Mouse (Mus musculus) bone marrow macrophage, adult 2 months (primary cell): ENCODE data around the gene Alg9. TPM values are rescaled to one million over a fixed set of nuclear protein-coding genes. Genes with fewer than 3 reads are reported as not detected.

Source experiments
- H3K27ac ChIP-seq: 2 replicates; pipeline ENCODE4 v1.5.1; 2012; ENCODE audit warnings: low read depth, low read length; ENCODE audit not compliant: insufficient read depth
- H3K4me1 ChIP-seq: 2 replicates; pipeline ENCODE4 v1.6.1; 2012; ENCODE audit warnings: low read length; ENCODE audit not compliant: control insufficient read depth, insufficient read depth
- H3K4me3 ChIP-seq: 2 replicates; pipeline ENCODE4 v1.5.1; 2012; ENCODE audit warnings: mild to moderate bottlenecking, low read length, moderate library complexity; ENCODE audit not compliant: insufficient read depth
- CTCF ChIP-seq: IDR thresholded peaks from 2 replicates; pipeline ENCODE4 v1.5.1; 2012; ENCODE audit warnings: low read depth, mild to moderate bottlenecking, low read length, moderate library complexity
- POLR2A ChIP-seq: IDR thresholded peaks from 2 replicates; pipeline ENCODE4 v1.6.1; 2012; ENCODE audit warnings: mild to moderate bottlenecking, low read depth, low read length, borderline replicate concordance
- polyA plus RNA-seq: library from polyadenylated mRNA; stranded (reverse); fragments of >200 nt; gene quantifications from 2 replicates; pipeline ENCODE4 v1.2.4, GENCODE M21; 2012; ENCODE audit not compliant: missing spikeins, insufficient read depth, insufficient read length

Gene Alg9
- polyA plus RNA-seq, 1 experiment, result 20.0 TPM

DNA sequence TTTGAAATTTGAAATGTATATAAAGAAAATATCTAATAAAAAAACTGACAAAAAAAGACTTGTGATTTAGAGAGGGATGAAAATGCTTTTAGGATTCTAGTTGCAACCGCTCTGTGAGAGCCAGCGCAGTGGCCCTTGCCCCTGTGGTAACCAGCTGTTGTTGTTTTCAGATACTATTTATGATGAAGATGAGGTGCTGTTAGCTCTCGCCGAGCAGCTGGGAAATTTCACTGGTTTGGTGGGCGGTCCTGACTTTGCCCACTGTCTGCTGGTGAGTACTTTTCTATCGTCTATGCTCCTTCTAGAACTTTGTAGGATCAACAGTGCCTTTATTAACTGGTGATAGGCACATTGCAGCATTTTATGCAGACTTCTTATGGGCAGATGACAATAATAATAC, 83.9 kb downstream of the Alg9 start:
- TF ChIP-seq POLR2A (no peak), CTCF (no peak)
- Histone ChIP-seq H3K4me1 (peaks cover 7% of the 10 kb centered on the region), H3K27ac (no peak overlapping the region), H3K4me3 (no peak overlapping the region)

DNA sequence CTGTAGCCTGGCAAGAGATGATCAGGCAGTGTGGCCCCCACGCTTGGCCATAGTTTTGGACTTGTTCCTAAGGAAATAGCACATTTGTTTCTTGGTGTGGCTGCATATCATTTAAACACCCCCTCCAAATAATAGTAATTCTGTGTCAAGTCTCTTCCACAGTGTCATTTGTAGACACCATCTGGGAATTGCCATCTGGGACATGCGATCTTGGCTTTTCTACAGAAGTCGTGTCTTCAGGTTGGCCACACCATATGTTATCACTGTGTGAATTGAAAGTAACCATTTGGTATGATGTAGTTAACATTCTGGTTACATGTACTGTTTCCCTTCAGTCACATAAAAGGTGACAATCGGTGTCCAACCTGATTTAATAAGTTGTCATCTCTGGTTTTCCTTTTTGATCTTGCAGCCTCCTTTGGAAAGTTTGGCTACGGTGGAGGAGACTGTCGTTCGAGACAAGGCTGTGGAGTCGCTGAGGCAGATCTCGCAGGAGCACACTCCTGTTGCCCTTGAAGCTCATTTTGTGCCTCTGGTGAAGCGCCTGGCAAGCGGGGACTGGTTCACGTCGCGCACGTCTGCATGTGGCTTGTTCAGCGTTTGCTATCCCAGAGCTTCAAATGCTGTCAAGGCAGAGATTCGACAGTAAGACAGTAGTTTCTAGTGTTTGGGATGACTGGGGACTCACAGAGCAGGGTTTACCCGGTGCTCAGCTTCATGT, 86.5 kb downstream of the Alg9 start:
- H3K4me3 ChIP-seq, result no peak overlapping the region
- TF ChIP-seq CTCF, result no peak
- no peak for TF ChIP-seq POLR2A

DNA sequence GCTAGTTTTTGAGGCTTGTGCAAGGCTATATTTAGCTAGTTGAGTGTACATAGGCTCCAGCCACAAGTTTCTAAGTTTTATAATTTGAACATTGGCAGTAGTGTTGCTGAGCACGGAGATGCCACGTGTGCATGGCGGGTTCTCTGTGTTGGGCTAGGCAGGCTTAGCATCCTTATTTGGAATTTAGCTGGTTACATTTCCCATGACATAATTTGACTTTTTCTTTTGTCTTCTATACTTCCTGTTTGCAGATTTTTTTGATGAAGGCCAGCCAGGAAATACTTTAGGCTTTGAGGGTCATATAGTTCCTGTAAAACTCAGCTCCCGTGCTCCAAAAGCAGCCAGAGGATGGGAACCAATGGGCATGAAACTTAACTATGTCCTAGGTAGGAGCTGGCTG, 89.0 kb downstream of the Alg9 start:
- Histone ChIP-seq H3K4me1 (peaks cover 4% of the 10 kb centered on the region), H3K4me3 (no peak overlapping the region)
- no peak for TF ChIP-seq POLR2A
- no peak for TF ChIP-seq CTCF

More for the DNA sequence above, 86.5 kb downstream of the Alg9 start:
- no peak overlapping the region for H3K27ac ChIP-seq
- H3K4me1 ChIP-seq, result peaks cover 5% of the 10 kb centered on the region

DNA sequence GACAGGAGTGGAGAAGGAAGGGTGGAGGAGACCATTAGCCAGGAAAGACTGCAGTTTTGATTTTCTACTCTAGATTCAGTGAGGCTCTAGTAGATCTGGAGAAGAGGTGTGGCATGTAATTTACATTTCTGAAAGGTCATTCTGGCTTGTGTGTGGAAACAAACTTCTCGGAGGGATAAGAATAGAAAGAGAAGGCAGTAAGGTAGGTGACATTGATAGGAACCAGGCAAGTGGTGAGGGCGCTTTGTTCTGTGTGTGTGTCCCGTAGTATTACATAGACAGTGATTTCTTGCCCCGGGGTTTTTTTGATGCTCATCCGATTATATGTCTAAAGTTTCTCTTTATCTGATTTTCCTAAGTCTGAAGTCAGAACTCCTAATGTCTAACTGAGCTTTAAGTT, 90.1 kb downstream of the Alg9 start:
- peaks cover 4% of the 10 kb centered on the region for H3K4me1 ChIP-seq
- TF ChIP-seq POLR2A, result no peak
- TF ChIP-seq CTCF, result no peak
- H3K27ac ChIP-seq, result no peak overlapping the region
- no peak overlapping the region for H3K4me3 ChIP-seq

More for the DNA sequence above, 89.0 kb downstream of the Alg9 start:
- H3K27ac ChIP-seq, result no peak overlapping the region

DNA sequence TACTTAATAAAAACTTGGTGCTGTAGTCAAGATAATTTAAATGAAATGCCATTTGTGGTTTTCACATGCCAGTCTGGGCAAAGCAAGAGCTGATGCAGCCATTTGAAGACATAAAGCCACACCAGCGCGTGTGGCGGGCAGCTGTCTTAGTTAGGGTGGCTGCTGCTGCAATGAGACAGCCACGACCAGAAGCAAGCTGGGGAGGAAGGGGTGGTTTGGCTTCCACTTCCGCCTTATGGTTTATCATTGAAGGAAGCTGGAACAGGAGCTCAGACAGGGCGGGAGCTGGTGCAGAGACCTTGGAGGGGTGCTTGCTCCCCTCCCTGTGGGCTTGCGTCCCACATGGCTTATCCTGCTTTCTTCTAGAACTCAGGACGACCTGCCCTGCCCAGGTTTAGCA, 91.0 kb downstream of the Alg9 start:
- Histone ChIP-seq H3K4me3 (no peak overlapping the region), H3K4me1 (peaks cover 4% of the 10 kb centered on the region), H3K27ac (no peak overlapping the region)
- TF ChIP-seq CTCF, result no peak
- no peak for TF ChIP-seq POLR2A

DNA sequence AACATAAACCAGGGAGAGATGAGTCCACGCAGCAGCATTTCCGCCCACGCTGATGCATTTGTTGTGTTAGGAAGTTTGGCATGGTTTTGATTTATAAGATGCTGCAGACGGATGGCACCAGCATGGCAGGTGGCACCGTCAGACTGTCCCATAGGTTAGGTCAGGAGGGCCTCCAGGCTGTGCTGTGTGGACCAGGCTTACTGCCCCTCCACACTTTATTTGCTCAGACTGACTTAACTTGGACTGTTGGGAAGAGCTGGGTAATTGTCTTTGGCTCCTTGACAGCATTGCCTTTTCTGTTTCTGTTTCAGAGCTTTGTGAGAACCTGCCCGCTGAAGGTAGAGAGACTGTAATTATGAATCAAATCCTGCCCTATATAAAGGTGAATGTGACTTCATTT, 92.2 kb downstream of the Alg9 start:
- Histone ChIP-seq H3K27ac (no peak overlapping the region), H3K4me3 (no peak overlapping the region), H3K4me1 (peaks cover 4% of the 10 kb centered on the region)
- TF ChIP-seq POLR2A (no peak), CTCF (no peak)

- TF ChIP-seq POLR2A, result no peak
- TF ChIP-seq CTCF, result no peak
- no peak overlapping the region for H3K27ac ChIP-seq
- peaks cover 4% of the 10 kb centered on the region for H3K4me1 ChIP-seq
- H3K4me3 ChIP-seq, result no peak overlapping the region
These were observed 93.4 kb downstream of the Alg9 start for GRCm38 (mm10) chr9:50868182-50868581.

DNA sequence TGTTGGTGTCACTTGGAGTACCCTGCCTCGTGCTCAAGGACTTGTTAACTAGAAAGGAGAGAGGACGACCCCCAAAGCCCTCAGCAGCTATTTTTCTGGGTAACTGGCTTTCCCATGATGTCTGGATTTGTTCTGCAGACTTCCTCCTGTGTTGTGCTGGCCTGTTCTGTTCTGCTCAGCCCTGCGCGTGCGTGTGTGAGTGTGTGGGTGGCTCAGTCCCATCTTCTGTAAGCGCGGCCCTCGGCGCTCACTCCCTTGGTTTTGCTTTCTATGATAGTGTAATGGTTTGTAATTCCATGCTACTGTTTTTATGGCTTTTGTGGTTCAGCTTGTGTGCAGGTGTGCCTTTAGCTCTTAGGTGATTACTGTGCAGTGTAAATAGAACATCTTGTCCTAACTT, 98.4 kb downstream of the Alg9 start:
- no peak overlapping the region for H3K4me3 ChIP-seq
- no peak overlapping the region for H3K27ac ChIP-seq
- no peaks in the 10 kb centered on the region for H3K4me1 ChIP-seq
- TF ChIP-seq CTCF, result no peak
- no peak for TF ChIP-seq POLR2A

DNA sequence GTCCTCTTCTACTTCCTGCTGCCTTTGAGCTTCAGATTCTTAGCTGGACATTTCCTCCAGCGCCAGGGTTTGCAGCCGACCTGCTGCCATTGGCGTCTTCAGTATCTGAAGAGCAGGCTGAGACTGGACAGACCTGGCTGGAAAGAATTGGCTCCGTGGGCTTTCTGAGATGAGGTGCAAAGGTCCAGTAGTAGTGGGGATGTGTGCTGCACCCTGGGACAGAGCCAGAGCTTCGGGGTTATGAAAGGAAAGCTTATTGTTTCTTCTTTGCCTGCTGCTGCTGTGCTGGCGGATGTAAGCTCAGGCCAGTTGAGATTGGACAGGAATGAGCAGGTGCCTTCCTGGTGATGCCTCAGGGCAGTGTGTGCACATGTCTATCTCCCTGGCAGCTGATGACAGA, 99.2 kb downstream of the Alg9 start:
- no peak for TF ChIP-seq CTCF
- TF ChIP-seq POLR2A, result no peak

DNA sequence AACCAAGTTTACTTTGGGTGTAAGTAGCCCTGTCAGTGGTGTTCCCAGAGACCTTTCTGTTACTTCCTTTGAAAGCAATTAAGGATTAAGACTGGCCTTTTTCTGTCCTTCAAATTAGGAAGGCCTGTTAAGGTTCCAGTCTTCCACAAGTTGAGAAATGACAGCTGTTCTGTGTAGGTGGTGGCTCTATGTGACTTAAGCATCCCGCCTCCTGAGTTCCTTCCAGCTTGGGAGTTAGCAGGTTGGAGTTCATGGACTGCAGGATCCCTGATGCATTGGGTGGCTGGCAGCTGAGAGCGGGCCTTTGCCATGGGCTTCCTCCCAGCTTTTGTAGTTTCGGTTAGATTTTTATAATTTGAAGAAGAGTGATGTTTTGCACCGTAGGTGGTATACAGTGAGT, 100.7 kb downstream of the Alg9 start:
- H3K4me3 ChIP-seq, result no peak overlapping the region
- no peaks in the 10 kb centered on the region for H3K4me1 ChIP-seq
- no peak overlapping the region for H3K27ac ChIP-seq
- no peak for TF ChIP-seq POLR2A
- no peak for TF ChIP-seq CTCF

More for the DNA sequence above, 99.2 kb downstream of the Alg9 start:
- Histone ChIP-seq H3K4me3 (no peak overlapping the region), H3K4me1 (no peaks in the 10 kb centered on the region), H3K27ac (no peak overlapping the region)
